Mouse (Mus musculus) forebrain, embryonic 11.5 days (tissue): ENCODE results near the gene Cntn5. TPM values are rescaled to one million over a fixed set of nuclear protein-coding genes. Genes with fewer than 3 reads are reported as not detected.

Source experiments
- ATAC-seq: fragments of 200-750 bp; cut with Nextera tagmentation; replicated peaks from 2 replicates; pipeline ENCODE4 v1.8.0; 2017; ENCODE audit warnings: moderate TSS enrichment; ENCODE audit not compliant: low FRiP score
- DNase-seq: peaks from one replicate; pipeline ENCODE4 v3.0.0-alpha.2; 2017; ENCODE audit warnings: low spot score
- H3K27ac ChIP-seq: fragments of 300-500 bp; sonication (generic); 2 replicates; pipeline ENCODE4 v1.5.1; 2014; ENCODE audit warnings: low read depth, low read length
- H3K27me3 ChIP-seq: fragments of 300-500 bp; sonication (generic); 2 replicates; pipeline ENCODE4 v1.6.1; 2014; ENCODE audit warnings: mild to moderate bottlenecking, low read length, mixed read lengths; ENCODE audit not compliant: control insufficient read depth, insufficient read depth
- H3K36me3 ChIP-seq: fragments of 300-500 bp; sonication (generic); 2 replicates; pipeline ENCODE4 v1.6.1; 2014; ENCODE audit warnings: mild to moderate bottlenecking, low read length, moderate library complexity, mixed read lengths; ENCODE audit not compliant: control insufficient read depth, insufficient read depth
- H3K4me1 ChIP-seq: fragments of 300-500 bp; sonication (generic); replicated peaks from 2 replicates; pipeline ENCODE4 v1.6.1; 2014; ENCODE audit warnings: low read length, mixed read lengths; ENCODE audit not compliant: control insufficient read depth, insufficient read depth
- H3K4me2 ChIP-seq: fragments of 300-500 bp; sonication (generic); 2 replicates; pipeline ENCODE4 v1.6.1; 2014; ENCODE audit warnings: low read depth, mild to moderate bottlenecking, low read length, moderate library complexity, mixed read lengths; ENCODE audit not compliant: severe bottlenecking
- H3K4me3 ChIP-seq: fragments of 300-500 bp; sonication (generic); 2 replicates; pipeline ENCODE4 v1.5.1; 2014; ENCODE audit warnings: low read depth, low read length
- H3K9ac ChIP-seq: fragments of 300-500 bp; sonication (generic); 2 replicates; pipeline ENCODE4 v1.6.1; 2014; ENCODE audit warnings: low read length
- H3K9me3 ChIP-seq: fragments of 300-500 bp; sonication (generic); 2 replicates; pipeline ENCODE4 v1.6.1; 2016; ENCODE audit warnings: low read length, mixed read lengths; ENCODE audit not compliant: control insufficient read depth
- WGBS: fragments of 180-500 bp; shearing (Covaris S2); extraction: QIAGEN DNeasy Blood & Tissue Kit; methylation state at CpG from one replicate; pipeline ENCODE4 v1.1.7; 2014; 5-methylcytosine and 5-hydroxymethylcytosine counted together
- polyA plus RNA-seq: library from polyadenylated mRNA; unstranded; fragments of >200 nt; fragmentation: Nextera tagmentation; extraction: Ambion mirVana; gene quantifications from 2 replicates; pipeline ENCODE4 v1.2.1, GENCODE M21; 2014

Gene Cntn5
- polyA plus RNA-seq, 1 experiment from 2014 or later, result 2.4 TPM

- no peak overlapping the region for H3K27ac ChIP-seq
- no peaks in the 10 kb centered on the region for H3K4me1 ChIP-seq
- DNase-seq (no peak), ATAC-seq (no peak)
- H3K36me3 ChIP-seq, result no peaks in the 10 kb centered on the region
- H3K9ac ChIP-seq, result no peak overlapping the region
- H3K9me3 ChIP-seq, result no peaks in the 10 kb centered on the region
- H3K4me2 ChIP-seq, result no peak overlapping the region
- 91% methylated on average over 3 of the region's 3 CpGs for WGBS
- H3K4me3 ChIP-seq, result no peak overlapping the region
- no peaks in the 10 kb centered on the region for H3K27me3 ChIP-seq
These were observed 1124.9 kb downstream of the Cntn5 start for GRCm38 (mm10) chr9:9779646-9780045.

GRCm38 (mm10) chr9:9770777-9771176, 1133.8 kb downstream of the Cntn5 start:
- Histone ChIP-seq H3K9ac (no peak overlapping the region), H3K36me3 (no peaks in the 10 kb centered on the region), H3K9me3 (no peaks in the 10 kb centered on the region), H3K4me1 (no peaks in the 10 kb centered on the region; the same call in 1 of the 2 replicates), H3K4me3 (no peak overlapping the region), H3K27ac (no peak overlapping the region), H3K4me2 (no peak overlapping the region), H3K27me3 (no peaks in the 10 kb centered on the region)
- 82% methylated on average over 2 of the region's 2 CpGs for WGBS
- ATAC-seq (no peak), DNase-seq (no peak)

GRCm38 (mm10) chr9:9769659-9770058, 1134.9 kb downstream of the Cntn5 start:
- Histone ChIP-seq H3K4me1 (no peaks in the 10 kb centered on the region; the same call in 1 of the 2 replicates), H3K36me3 (no peaks in the 10 kb centered on the region), H3K9ac (no peak overlapping the region), H3K27ac (no peak overlapping the region), H3K4me3 (no peak overlapping the region), H3K4me2 (no peak overlapping the region), H3K9me3 (no peaks in the 10 kb centered on the region), H3K27me3 (no peaks in the 10 kb centered on the region)
- DNase-seq (no peak), ATAC-seq (no peak)

DNA sequence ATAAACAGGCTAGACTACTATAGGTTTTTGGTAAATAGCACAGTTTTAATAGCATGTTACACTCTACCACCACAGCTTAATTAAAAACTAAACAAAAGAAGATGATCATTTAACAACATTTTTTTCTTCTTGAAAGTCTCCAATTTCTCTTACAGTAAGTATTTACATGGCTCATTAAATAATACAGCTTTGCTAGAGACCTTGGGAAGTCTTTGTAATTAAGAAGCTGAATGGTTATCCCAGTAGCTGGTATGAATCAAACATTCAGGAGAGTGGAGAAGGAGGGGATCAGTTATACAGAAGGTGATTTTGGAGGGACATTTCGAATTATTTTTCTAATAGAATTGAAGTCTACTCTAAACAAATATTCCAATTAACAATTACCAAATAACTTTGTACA, 1186.4 kb downstream of the Cntn5 start:
- H3K9ac ChIP-seq, result no peak overlapping the region
- H3K4me2 ChIP-seq, result no peak overlapping the region
- ATAC-seq, result no peak
- 83% methylated on average over 1 of the region's 1 CpGs for WGBS
- no peaks in the 10 kb centered on the region for H3K4me1 ChIP-seq
- H3K27me3 ChIP-seq, result no peaks in the 10 kb centered on the region
- H3K4me3 ChIP-seq, result no peak overlapping the region
- H3K9me3 ChIP-seq, result no peaks in the 10 kb centered on the region
- H3K36me3 ChIP-seq, result no peaks in the 10 kb centered on the region
- H3K27ac ChIP-seq, result no peak overlapping the region
- no peak for DNase-seq

DNA sequence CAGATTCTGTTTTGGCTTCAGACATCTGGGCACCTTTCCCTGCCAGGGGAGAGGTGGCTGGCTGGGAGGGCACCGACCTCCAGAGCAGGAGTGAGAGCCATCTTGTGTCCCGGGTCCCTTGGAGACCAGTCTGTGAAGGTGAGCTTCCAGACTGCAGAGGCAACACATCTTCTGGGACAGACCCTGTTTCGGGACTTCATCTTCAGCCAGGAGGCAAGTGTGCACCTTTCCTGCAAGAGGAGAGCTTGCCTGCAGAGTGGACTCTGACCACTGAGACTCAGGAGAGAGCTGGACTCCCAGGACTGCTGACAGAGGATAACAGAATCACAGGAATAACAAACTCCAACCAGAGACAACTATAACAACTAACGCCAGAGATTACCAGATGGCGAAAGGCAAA, 1195.9 kb downstream of the Cntn5 start:
- Histone ChIP-seq H3K4me3 (no peak overlapping the region), H3K4me1 (no peaks in the 10 kb centered on the region), H3K9me3 (no peaks in the 10 kb centered on the region), H3K9ac (no peak overlapping the region), H3K4me2 (no peak overlapping the region), H3K27ac (no peak overlapping the region), H3K36me3 (no peaks in the 10 kb centered on the region), H3K27me3 (no peaks in the 10 kb centered on the region)
- DNase-seq (no peak), ATAC-seq (no peak)
- 92% methylated on average over 5 of the region's 5 CpGs for WGBS

DNA sequence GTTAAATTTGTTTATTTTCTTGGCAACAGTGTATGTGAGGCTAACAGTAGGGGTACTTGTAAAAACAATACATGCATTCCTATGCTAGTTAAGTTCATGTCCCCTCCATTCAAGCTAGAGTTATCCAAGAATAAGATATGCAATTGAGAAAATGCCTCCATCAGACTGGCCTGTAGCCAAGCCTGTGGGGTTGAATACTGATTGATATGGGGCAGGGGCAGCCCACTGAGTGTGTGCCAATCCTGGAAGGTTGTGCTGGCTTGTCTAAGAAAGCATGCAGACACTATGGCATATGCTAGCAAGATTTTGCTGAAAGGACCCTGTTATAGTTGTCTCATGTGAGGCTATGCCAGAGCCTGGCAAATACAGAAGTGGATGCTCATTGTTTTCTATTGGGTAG, 1196.8 kb downstream of the Cntn5 start:
- no peak overlapping the region for H3K27ac ChIP-seq
- ATAC-seq (no peak), DNase-seq (no peak)
- H3K4me1 ChIP-seq, result no peaks in the 10 kb centered on the region
- H3K27me3 ChIP-seq, result no peaks in the 10 kb centered on the region
- H3K9ac ChIP-seq, result no peak overlapping the region
- H3K36me3 ChIP-seq, result no peaks in the 10 kb centered on the region
- no peaks in the 10 kb centered on the region for H3K9me3 ChIP-seq
- H3K4me2 ChIP-seq, result no peak overlapping the region
- no peak overlapping the region for H3K4me3 ChIP-seq

GRCm38 (mm10) chr9:9705180-9705579, 1199.4 kb downstream of the Cntn5 start:
- no peak overlapping the region for H3K9ac ChIP-seq
- H3K4me2 ChIP-seq, result no peak overlapping the region
- DNase-seq, result no peak
- ATAC-seq, result no peak
- H3K27me3 ChIP-seq, result no peaks in the 10 kb centered on the region
- no peaks in the 10 kb centered on the region for H3K36me3 ChIP-seq
- no peak overlapping the region for H3K4me3 ChIP-seq
- H3K27ac ChIP-seq, result no peak overlapping the region
- WGBS, result 84% methylated on average over 1 of the region's 1 CpGs
- H3K4me1 ChIP-seq, result no peaks in the 10 kb centered on the region
- H3K9me3 ChIP-seq, result no peaks in the 10 kb centered on the region

- Histone ChIP-seq H3K4me2 (no peak overlapping the region), H3K9me3 (no peaks in the 10 kb centered on the region), H3K27ac (no peak overlapping the region), H3K36me3 (no peaks in the 10 kb centered on the region), H3K9ac (no peak overlapping the region), H3K27me3 (no peaks in the 10 kb centered on the region), H3K4me3 (no peak overlapping the region), H3K4me1 (no peaks in the 10 kb centered on the region)
- no peak for ATAC-seq
- 74% methylated on average over 3 of the region's 3 CpGs for whole genome bisulfite sequencing
- no peak for DNase-seq
These were observed 1207.9 kb downstream of the Cntn5 start for GRCm38 (mm10) chr9:9696636-9697035.

DNA sequence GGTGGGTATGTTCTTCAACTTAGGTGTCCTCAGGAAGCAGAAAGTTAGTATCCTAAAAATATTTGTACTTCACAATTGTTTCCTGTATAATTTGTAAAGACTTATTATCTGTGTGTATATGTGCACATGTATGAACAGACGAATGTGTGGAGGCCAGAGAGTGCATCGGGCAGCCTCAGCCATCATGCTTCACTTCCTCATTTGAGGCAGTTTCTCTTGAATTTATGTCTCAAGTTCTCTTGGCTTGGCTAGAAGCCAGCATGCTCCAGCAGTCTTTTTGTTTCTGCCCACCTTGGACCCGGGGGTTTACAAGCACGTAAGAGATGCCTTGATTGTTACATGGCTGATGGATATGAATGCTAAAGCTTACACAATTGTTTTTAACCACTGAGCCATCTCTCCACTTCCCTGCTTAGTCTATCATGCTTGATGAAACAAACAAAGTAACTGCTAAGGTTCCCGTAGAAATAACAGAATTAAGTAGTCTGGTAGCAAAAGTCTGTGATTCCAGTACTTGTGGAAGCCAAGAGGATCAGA, 1222.2 kb downstream of the Cntn5 start:
- H3K9me3 ChIP-seq, result no peaks in the 10 kb centered on the region
- no peak overlapping the region for H3K4me2 ChIP-seq
- no peaks in the 10 kb centered on the region for H3K4me1 ChIP-seq
- no peak overlapping the region for H3K27ac ChIP-seq
- WGBS, result 28% methylated on average over 5 of the region's 5 CpGs
- DNase-seq (no peak), ATAC-seq (peak; percentile 84)
- H3K36me3 ChIP-seq, result no peaks in the 10 kb centered on the region
- H3K27me3 ChIP-seq, result no peaks in the 10 kb centered on the region
- H3K9ac ChIP-seq, result no peak overlapping the region
- H3K4me3 ChIP-seq, result no peak overlapping the region
